Mouse (Mus musculus): ENCODE measurements around the gene Polr2a.

DNA sequence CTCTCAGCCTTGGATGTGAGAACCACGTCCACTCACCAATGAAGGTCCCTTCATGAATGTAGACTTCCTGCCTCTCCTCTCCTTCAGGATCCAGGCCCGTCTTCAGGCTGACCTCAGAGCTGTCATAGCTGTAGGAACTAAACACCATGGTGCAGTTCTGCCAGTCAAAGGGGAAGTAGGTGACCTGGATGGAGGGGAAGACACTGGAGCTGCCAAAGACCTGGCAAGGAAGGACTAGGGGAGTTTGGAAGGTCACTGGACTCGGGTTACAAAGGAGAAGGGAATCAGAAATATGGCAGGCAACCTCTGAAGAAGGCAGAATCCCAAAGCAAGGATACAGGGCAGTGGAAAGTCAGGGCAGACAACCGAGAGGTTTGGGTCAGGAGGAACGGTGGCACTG is 35.0 kb upstream of the Polr2a start:
- TF ChIP-seq CTCF (IDR thresholded peaks at IDR 0.05; ENCODE audit: extremely low read depth, insufficient read depth, low read length) (no peak), POLR2A (IDR thresholded peaks at IDR 0.05; ENCODE audit: extremely low read depth, insufficient read depth, low read length) (no peak)

Measured in cortical plate, adult 2 months (tissue).